Mouse (Mus musculus) stomach, postnatal 0 days (tissue): ENCODE results near the gene Zfp386.

Experiments
- CTCF ChIP-seq: IDR thresholded peaks from 2 replicates; pipeline ENCODE4 v1.5.1; 2016; ENCODE audit warnings: antibody characterized with exemption, low read depth, mild to moderate bottlenecking, moderate library complexity
- EP300 ChIP-seq: optimal IDR thresholded peaks from 2 replicates; pipeline ENCODE3; 2016; ENCODE audit warnings: antibody characterized with exemption

DNA sequence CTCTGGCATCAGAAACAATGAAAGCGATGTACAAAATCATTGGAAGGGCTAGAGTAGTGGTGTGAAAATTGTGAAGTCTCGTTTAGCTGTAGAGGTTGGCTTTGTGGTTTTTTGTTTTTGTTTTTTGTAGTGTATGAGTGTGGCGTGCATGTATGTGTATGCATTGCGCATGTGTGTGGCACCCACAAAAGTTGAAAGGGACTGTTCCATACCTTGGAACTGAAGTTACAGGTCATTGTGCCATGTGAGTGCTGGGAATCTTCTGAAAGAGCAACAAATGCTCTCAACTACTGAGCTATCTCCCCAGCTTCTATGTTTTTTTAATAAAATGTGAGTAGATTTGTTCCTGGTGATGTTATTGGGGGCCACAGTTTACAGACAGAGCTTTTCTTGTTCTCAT is 15.5 kb downstream of the Zfp386 start:
- no peak for TF ChIP-seq CTCF
- no peak for TF ChIP-seq EP300
